Mouse (Mus musculus): ENCODE data around the gene Gtf3a. TPM values are rescaled to one million over a fixed set of nuclear protein-coding genes. Genes with fewer than 3 reads are reported as not detected.
A peak's percentile ranks its signal among the peaks of the same experiment; 100 is the strongest.
"Not testable (repeated sequence)": the region's sequence is repeated elsewhere in the genome, so short reads cannot be mapped to it uniquely, and the experiment has no call there.

Gtf3a gene
- total and polyA plus RNA-seq, 3 experiments = 110 to 133 (median 130) TPM

DNA sequence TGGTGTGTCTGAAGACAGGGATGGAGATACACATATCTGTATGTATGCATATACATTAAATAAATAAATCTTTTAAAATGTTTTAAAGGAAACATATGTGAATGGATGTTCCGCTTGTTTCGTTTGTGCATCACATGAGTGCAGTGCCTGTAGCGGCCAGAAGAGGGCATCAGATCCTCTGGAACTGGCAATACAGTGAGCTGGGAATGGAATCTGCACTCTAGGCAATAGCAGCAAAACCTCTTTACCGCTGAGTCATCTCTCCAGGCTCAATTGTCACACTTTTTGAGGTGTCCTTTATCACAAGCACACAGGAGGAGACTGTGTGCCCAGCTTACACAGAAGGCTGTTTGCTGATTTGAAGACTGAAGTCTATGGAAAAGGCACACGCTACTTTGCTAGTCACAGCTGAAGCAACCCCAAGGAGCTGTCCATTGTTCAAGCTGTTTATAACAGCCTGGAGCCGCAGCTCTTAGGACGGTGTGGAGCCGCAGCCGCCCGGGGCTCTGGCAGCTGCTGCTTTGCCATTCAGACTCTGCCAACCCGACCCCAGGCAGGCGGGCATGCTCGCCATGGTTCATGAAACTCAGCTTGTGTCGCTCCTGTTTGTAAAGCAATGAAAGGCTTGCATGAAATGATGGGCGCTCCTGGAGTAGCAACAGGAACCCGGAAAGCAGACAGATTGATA lies 9.2 kb upstream of the Gtf3a start:
- TF ChIP-seq SIN3A (IDR thresholded peaks at IDR 0.05; ENCODE audit: low read length) = no peak
- no peak for TF ChIP-seq MAZ (IDR thresholded peaks at IDR 0.05; ENCODE audit: low read depth, low read length)
- no peak; the same call in none of the 2 replicates for TF ChIP-seq RAD21 (IDR thresholded peaks at IDR 0.05; ENCODE audit: low read depth, low read length)
- no peak for TF ChIP-seq IRF4 (IDR thresholded peaks at IDR 0.05; ENCODE audit: low read depth, low read length)
- peak in 1 of 2 experiments; percentile 51; a peak in 2 of 4 replicates for TF ChIP-seq CTCF (conservative IDR thresholded peaks at IDR 0.05 in 1 of 2, IDR thresholded peaks at IDR 0.05 in 1 of 2; ENCODE audit: low read depth in 2 of 2, low read length in 2 of 2)
- no peak for TF ChIP-seq MAFK (IDR thresholded peaks at IDR 0.05; ENCODE audit: insufficient replicate concordance, low read length)
- peak; percentile 21 for TF ChIP-seq SMC3 (IDR thresholded peaks at IDR 0.05; ENCODE audit: low read depth, low read length)
- Histone ChIP-seq H3K36me3 (replicated peaks in 1 of 2; ENCODE audit: control insufficient read depth in 1 of 2, insufficient read depth in 1 of 2, low read length in 1 of 2) (no peaks in the 10 kb centered on the region), H3K9me3 (replicated peaks; ENCODE audit: low read length) (peaks cover 3% of the 10 kb centered on the region), H3K4me3 (replicated peaks in 1 of 3; ENCODE audit: low read depth in 2 of 3, low read length in 2 of 3, poor library complexity in 1 of 3) (no peak overlapping the region), H3K79me2 (replicated peaks; ENCODE audit: control insufficient read depth, extremely low read depth, insufficient read depth, poor library complexity, severe bottlenecking) (no peaks in the 10 kb centered on the region), H3K27me3 (replicated peaks) (no peaks in the 10 kb centered on the region), H3K4me1 (ENCODE audit: control insufficient read depth in 1 of 2, insufficient read depth in 2 of 2) (no peaks in the 10 kb centered on the region), H3K27ac (ENCODE audit: insufficient read depth, low read depth) (no peak overlapping the region), H3K4me2 (ENCODE audit: insufficient read depth, low read depth, poor library complexity, severe bottlenecking) (no peak overlapping the region), H3K9ac (ENCODE audit: insufficient read depth, low read depth) (no peak overlapping the region)
- DNase-seq (ENCODE audit: extremely low read depth) = no peak
- dilution Hi-C loops (cut with MboI; ENCODE audit: extremely low pct_ligation_motif_present, extremely low pct_unique_long_range_greater_than_20kb, low sequenced_read_pairs) (no loop called here), in situ Hi-C loops (cut with MboI; ENCODE audit: low pct_ligation_motif_present, low pct_unique_long_range_greater_than_20kb, low sequenced_read_pairs) (no loop called here)

DNA sequence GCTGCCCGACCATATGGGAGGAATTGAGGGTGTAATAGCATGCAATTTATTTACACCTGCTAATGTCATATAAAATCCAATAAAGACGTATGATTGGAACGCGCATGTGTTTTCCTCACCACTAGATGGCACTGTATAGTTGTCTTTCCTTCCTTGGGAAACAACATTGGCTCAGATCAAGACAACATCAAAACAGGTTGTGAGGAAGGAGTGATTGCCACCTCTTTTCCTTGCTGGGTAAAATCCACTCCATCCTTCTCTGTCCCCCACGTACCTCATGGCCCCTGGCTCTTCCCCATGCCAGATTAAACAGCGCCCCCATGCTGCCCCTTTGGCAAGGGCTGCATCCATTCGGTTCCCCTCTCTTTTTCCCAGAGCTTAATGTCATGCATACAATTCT lies 8.2 kb upstream of the Gtf3a start:
- no peak overlapping the region for H3K4me3 ChIP-seq (replicated peaks in 1 of 3; ENCODE audit: low read depth in 2 of 3, low read length in 2 of 3, poor library complexity in 1 of 3)
- no peaks in the 10 kb centered on the region for H3K27me3 ChIP-seq (replicated peaks)
- peak; percentile 44 for DNase-seq (ENCODE audit: extremely low read depth)
- H3K9me3 ChIP-seq (replicated peaks; ENCODE audit: low read length) = peaks cover 10% of the 10 kb centered on the region
- in situ Hi-C loops (cut with MboI; ENCODE audit: low pct_ligation_motif_present, low pct_unique_long_range_greater_than_20kb, low sequenced_read_pairs) (loop anchor here (10.0 kb wide), 1 partner anchor 295 kb away; no protein-coding TSS in a partner anchor), dilution Hi-C loops (cut with MboI; ENCODE audit: extremely low pct_ligation_motif_present, extremely low pct_unique_long_range_greater_than_20kb, low sequenced_read_pairs) (no loop called here)
- H3K36me3 ChIP-seq (replicated peaks in 1 of 2; ENCODE audit: control insufficient read depth in 1 of 2, insufficient read depth in 1 of 2, low read length in 1 of 2) = no peaks in the 10 kb centered on the region
- TF ChIP-seq HCFC1 (IDR thresholded peaks at IDR 0.05; ENCODE audit: low read depth, low read length) = no peak
- TF ChIP-seq ZNF384 (IDR thresholded peaks at IDR 0.05; ENCODE audit: low read depth, low read length) = no peak
- TF ChIP-seq SMC3 (IDR thresholded peaks at IDR 0.05; ENCODE audit: low read depth, low read length) = peak; percentile 81
- TF ChIP-seq MYC (IDR thresholded peaks at IDR 0.05; ENCODE audit: low read depth, low read length) = peak; percentile 64; the same call in 1 of the 2 replicates
- TF ChIP-seq MAX (IDR thresholded peaks at IDR 0.05; ENCODE audit: low read length) = no peak
- TF ChIP-seq RAD21 (IDR thresholded peaks at IDR 0.05; ENCODE audit: low read depth, low read length) = peak; percentile 77
- peak; percentile 90 to 93 for TF ChIP-seq CTCF (conservative IDR thresholded peaks at IDR 0.05 in 1 of 2, IDR thresholded peaks at IDR 0.05 in 1 of 2; ENCODE audit: low read depth in 2 of 2, low read length in 2 of 2)
- no peaks in the 10 kb centered on the region for H3K79me2 ChIP-seq (replicated peaks; ENCODE audit: control insufficient read depth, extremely low read depth, insufficient read depth, poor library complexity, severe bottlenecking)
- H3K9ac ChIP-seq (ENCODE audit: insufficient read depth, low read depth) = no peak overlapping the region
- no peaks in the 10 kb centered on the region for H3K4me1 ChIP-seq (ENCODE audit: control insufficient read depth in 1 of 2, insufficient read depth in 2 of 2)
- H3K4me2 ChIP-seq (ENCODE audit: insufficient read depth, low read depth, poor library complexity, severe bottlenecking) = no peak overlapping the region
- no peak overlapping the region for H3K27ac ChIP-seq (ENCODE audit: insufficient read depth, low read depth)

DNA sequence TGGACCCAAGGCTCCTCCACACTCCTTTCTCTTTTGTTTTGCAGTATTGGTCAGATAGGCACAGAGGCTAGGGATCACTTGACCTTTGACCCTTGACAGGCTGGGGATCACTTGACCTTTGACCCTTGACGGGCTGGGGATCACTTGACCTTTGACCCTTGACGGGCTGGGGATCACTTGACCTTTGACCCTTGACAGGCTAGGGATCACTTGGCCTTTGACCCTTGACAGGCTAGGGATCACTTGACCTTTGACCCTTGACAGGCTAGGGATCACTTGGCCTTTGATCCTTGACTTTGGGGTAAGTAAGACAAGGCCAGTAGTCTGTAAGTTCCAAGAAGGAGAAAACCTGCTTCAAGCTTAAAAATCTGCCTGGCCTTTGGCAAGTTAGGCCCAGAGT lies 6.5 kb upstream of the Gtf3a start:
- H3K9ac ChIP-seq (ENCODE audit: insufficient read depth, low read depth); H3K79me2 ChIP-seq (replicated peaks; ENCODE audit: control insufficient read depth, extremely low read depth, insufficient read depth, poor library complexity, severe bottlenecking); H3K9me3 ChIP-seq (replicated peaks; ENCODE audit: low read length); DNase-seq (ENCODE audit: extremely low read depth); H3K4me1 ChIP-seq (ENCODE audit: control insufficient read depth in 1 of 2, insufficient read depth in 2 of 2); H3K4me3 ChIP-seq (replicated peaks in 1 of 3; ENCODE audit: low read depth in 2 of 3, low read length in 2 of 3, poor library complexity in 1 of 3); H3K36me3 ChIP-seq (replicated peaks in 1 of 2; ENCODE audit: control insufficient read depth in 1 of 2, insufficient read depth in 1 of 2, low read length in 1 of 2); H3K27me3 ChIP-seq (replicated peaks); H3K4me2 ChIP-seq (ENCODE audit: insufficient read depth, low read depth, poor library complexity, severe bottlenecking); H3K27ac ChIP-seq (ENCODE audit: insufficient read depth, low read depth); dilution Hi-C loops (cut with MboI; ENCODE audit: extremely low pct_ligation_motif_present, extremely low pct_unique_long_range_greater_than_20kb, low sequenced_read_pairs): not testable (repeated sequence)
- in situ Hi-C loops (cut with MboI; ENCODE audit: low pct_ligation_motif_present, low pct_unique_long_range_greater_than_20kb, low sequenced_read_pairs) = loop anchor here (10.0 kb wide), 1 partner anchor 293 kb away; no protein-coding TSS in a partner anchor
